Mouse (Mus musculus) neural tube, embryonic 14.5 days (tissue): ENCODE measurements around the gene Mns1. TPM values are rescaled to one million over a fixed set of nuclear protein-coding genes. Genes with fewer than 3 reads are reported as not detected.

Experiments used
- ATAC-seq: fragments of 200-750 bp; cut with Nextera tagmentation; 2 replicates; pipeline ENCODE4 v1.8.0; 2017; ENCODE audit warnings: low read depth, mild to moderate bottlenecking, moderate TSS enrichment, moderate library complexity
- H3K27ac ChIP-seq: fragments of 300-500 bp; sonication (generic); 2 replicates; pipeline ENCODE4 v1.5.1; 2014; ENCODE audit warnings: low read depth, mild to moderate bottlenecking, control low read depth, low read length, moderate library complexity, mixed read lengths
- H3K27me3 ChIP-seq: fragments of 300-500 bp; sonication (generic); 2 replicates; pipeline ENCODE4 v1.6.1; 2014; ENCODE audit warnings: low read length; ENCODE audit not compliant: control insufficient read depth, insufficient read depth
- H3K36me3 ChIP-seq: fragments of 300-500 bp; sonication (generic); 2 replicates; pipeline ENCODE4 v1.6.1; 2014; ENCODE audit warnings: low read length, mixed read lengths; ENCODE audit not compliant: control insufficient read depth, insufficient read depth
- H3K4me1 ChIP-seq: fragments of 300-500 bp; sonication (generic); 2 replicates; pipeline ENCODE4 v1.6.1; 2014; ENCODE audit warnings: low read length; ENCODE audit not compliant: control insufficient read depth, insufficient read depth
- H3K4me2 ChIP-seq: fragments of 300-500 bp; sonication (generic); 2 replicates; pipeline ENCODE4 v1.6.1; 2014; ENCODE audit warnings: mild to moderate bottlenecking, low read depth, low read length, control low read depth
- H3K4me3 ChIP-seq: fragments of 300-500 bp; sonication (generic); 2 replicates; pipeline ENCODE4 v1.5.1; 2014; ENCODE audit warnings: low read depth, low read length, control low read depth, mixed read lengths
- H3K9ac ChIP-seq: fragments of 300-500 bp; sonication (generic); replicated peaks from 2 replicates; pipeline ENCODE4 v1.6.1; 2014; ENCODE audit warnings: low read depth, mild to moderate bottlenecking, control low read depth, low read length, mixed read lengths
- H3K9me3 ChIP-seq: fragments of 300-500 bp; sonication (generic); 2 replicates; pipeline ENCODE4 v1.6.1; 2016; ENCODE audit warnings: low read length; ENCODE audit not compliant: control insufficient read depth
- WGBS: fragments of 180-500 bp; shearing (Covaris S2); extraction: QIAGEN DNeasy Blood & Tissue Kit; methylation state at CpG from one replicate; pipeline ENCODE4 v1.1.7; 2014; 5-methylcytosine and 5-hydroxymethylcytosine counted together
- polyA plus RNA-seq: library from polyadenylated mRNA; unstranded; fragments of >200 nt; fragmentation: Nextera tagmentation; extraction: Ambion mirVana; gene quantifications from 2 replicates; pipeline ENCODE4 v1.2.1, GENCODE M21; 2014

Mns1 gene
- 3.7 and 5.7 TPM in 2 replicates for polyA plus RNA-seq

- Histone ChIP-seq H3K27me3 (no peaks in the 10 kb centered on the region), H3K4me1 (no peaks in the 10 kb centered on the region), H3K9me3 (no peaks in the 10 kb centered on the region), H3K27ac (no peak within 1 kb of the TSS), H3K4me2 (peak within 1 kb of the TSS; percentile 63), H3K9ac (peak within 1 kb of the TSS; percentile 43; the same call in 1 of the 2 replicates), H3K4me3 (peak within 1 kb of the TSS; percentile 64), H3K36me3 (no peaks in the 10 kb centered on the region)
- 3% methylated on average over 43 of the region's 43 CpGs for WGBS
- peak; percentile 100 for ATAC-seq
These were observed at the start of gene Mns1 for GRCm38 (mm10) chr9:72437822-72438701. Gene Mns1 (plus strand): TSS chr9:72438011.

- 88% methylated on average over 4 of the region's 4 CpGs for WGBS
- Histone ChIP-seq H3K4me3 (no peak overlapping the region), H3K9ac (no peak overlapping the region), H3K27ac (no peak overlapping the region), H3K9me3 (no peaks in the 10 kb centered on the region), H3K27me3 (no peaks in the 10 kb centered on the region), H3K36me3 (no peaks in the 10 kb centered on the region), H3K4me2 (no peak overlapping the region), H3K4me1 (no peaks in the 10 kb centered on the region)
- ATAC-seq: no peak
These were observed 48.9 kb upstream of the Mns1 start for GRCm38 (mm10) chr9:72388934-72389333.

GRCm38 (mm10) chr9:72389431-72390002 is 48.3 kb upstream of the Mns1 start:
- Histone ChIP-seq H3K9ac (no peak overlapping the region), H3K4me2 (no peak overlapping the region), H3K9me3 (no peaks in the 10 kb centered on the region), H3K4me3 (no peak overlapping the region), H3K4me1 (0 out of 2 replicates have a peak, but pooled peaks cover 2% of the 10 kb centered on the region), H3K27me3 (no peaks in the 10 kb centered on the region), H3K27ac (no peak overlapping the region), H3K36me3 (no peaks in the 10 kb centered on the region)
- WGBS: 37% methylated on average over 14 of the region's 14 CpGs
- ATAC-seq: no peak

- H3K4me3 ChIP-seq: no peak overlapping the region
- no peaks in the 10 kb centered on the region for H3K36me3 ChIP-seq
- no peak overlapping the region for H3K9ac ChIP-seq
- no peaks in the 10 kb centered on the region for H3K27me3 ChIP-seq
- H3K4me1 ChIP-seq: 0 out of 2 replicates have a peak, but pooled peaks cover 2% of the 10 kb centered on the region
- no peaks in the 10 kb centered on the region for H3K9me3 ChIP-seq
- 82% methylated on average over 12 of the region's 12 CpGs for WGBS
- H3K27ac ChIP-seq: no peak overlapping the region
- H3K4me2 ChIP-seq: no peak overlapping the region
- no peak for ATAC-seq
These were observed 47.3 kb upstream of the Mns1 start for GRCm38 (mm10) chr9:72390321-72391077.

- Histone ChIP-seq H3K36me3 (no peaks in the 10 kb centered on the region), H3K27ac (no peak overlapping the region), H3K4me3 (no peak overlapping the region), H3K9me3 (no peaks in the 10 kb centered on the region), H3K27me3 (no peaks in the 10 kb centered on the region), H3K9ac (no peak overlapping the region), H3K4me2 (no peak overlapping the region), H3K4me1 (0 out of 2 replicates have a peak, but pooled peaks cover 2% of the 10 kb centered on the region)
- ATAC-seq: no peak
- WGBS: 72% methylated on average over 7 of the region's 7 CpGs
These were observed 45.1 kb upstream of the Mns1 start for GRCm38 (mm10) chr9:72392686-72393085.

GRCm38 (mm10) chr9:72393238-72393637 is 44.6 kb upstream of the Mns1 start:
- H3K27ac ChIP-seq: no peak overlapping the region
- H3K4me1 ChIP-seq: 0 out of 2 replicates have a peak, but pooled peaks cover 2% of the 10 kb centered on the region
- ATAC-seq: no peak
- H3K36me3 ChIP-seq: no peaks in the 10 kb centered on the region
- H3K9ac ChIP-seq: no peak overlapping the region
- H3K4me2 ChIP-seq: no peak overlapping the region
- H3K4me3 ChIP-seq: no peak overlapping the region
- 58% methylated on average over 15 of the region's 15 CpGs for WGBS
- no peaks in the 10 kb centered on the region for H3K27me3 ChIP-seq
- H3K9me3 ChIP-seq: no peaks in the 10 kb centered on the region

- no peak overlapping the region for H3K9ac ChIP-seq
- no peaks in the 10 kb centered on the region for H3K36me3 ChIP-seq
- no peaks in the 10 kb centered on the region for H3K9me3 ChIP-seq
- H3K4me3 ChIP-seq: no peak overlapping the region
- peak; percentile 63; the same call in 1 of the 2 replicates for ATAC-seq
- no peaks in the 10 kb centered on the region for H3K27me3 ChIP-seq
- H3K27ac ChIP-seq: no peak overlapping the region
- 0 out of 2 replicates have a peak, but pooled peaks cover 2% of the 10 kb centered on the region for H3K4me1 ChIP-seq
- 39% methylated on average over 8 of the region's 8 CpGs for WGBS
- H3K4me2 ChIP-seq: no peak overlapping the region
These were observed 43.9 kb upstream of the Mns1 start for GRCm38 (mm10) chr9:72393869-72394341.

- Histone ChIP-seq H3K27me3 (no peaks in the 10 kb centered on the region), H3K9ac (no peak overlapping the region), H3K4me3 (no peak overlapping the region), H3K36me3 (no peaks in the 10 kb centered on the region), H3K4me2 (no peak overlapping the region), H3K27ac (no peak overlapping the region), H3K4me1 (no peaks in the 10 kb centered on the region), H3K9me3 (no peaks in the 10 kb centered on the region)
- no peak for ATAC-seq
- WGBS: 38% methylated on average over 4 of the region's 4 CpGs
These were observed 37.7 kb upstream of the Mns1 start for GRCm38 (mm10) chr9:72400121-72400520.
